9 mouse cellular contexts compared by ENCODE assay signal in the genomic region with DNA sequence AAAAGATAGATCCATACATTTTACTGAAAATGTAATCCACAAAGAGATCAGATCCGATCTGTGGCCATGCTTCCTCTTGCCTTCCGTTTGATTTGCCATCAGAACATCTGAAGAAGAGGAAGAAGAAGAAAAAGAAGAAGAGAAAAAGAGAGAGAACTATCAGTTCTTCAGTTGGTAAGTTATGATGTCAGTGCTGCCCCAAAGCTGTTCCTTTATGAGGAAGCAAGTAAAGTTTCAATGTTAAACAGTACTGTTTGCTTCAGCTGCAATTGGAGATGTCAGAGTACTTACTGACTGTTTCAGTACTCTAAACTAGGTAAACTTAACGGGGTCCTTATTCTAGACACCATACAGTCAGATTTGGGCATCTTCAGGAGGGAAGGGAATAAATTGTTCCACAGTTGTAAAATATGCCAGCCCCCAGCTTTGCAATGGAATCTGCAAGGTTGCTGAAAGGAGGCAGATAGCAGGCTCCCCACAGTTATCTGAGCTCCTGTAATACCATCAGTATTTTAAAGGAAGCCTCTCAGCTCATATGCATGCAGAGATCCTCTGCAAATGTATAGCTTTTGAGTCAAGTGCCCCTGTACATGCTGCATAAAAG. TPM values are rescaled to one million over a fixed set of nuclear protein-coding genes. Genes with fewer than 3 reads are reported as not detected.
DNase-seq lines count a peak whose midpoint lies in the region; ATAC-seq lines count a peak whose summit lies in the region.
"Had no signal": no experiment of that assay in that cellular context is flagged by ENCODE, and none has a peak within 500 bp of the region (broad histone marks: within the 10 kb centered on the region; RNA-seq: fewer than 3 reads in every experiment).

No protein-coding gene starts in this region.

- peak overlapping the region; percentile 88 for H3K4me2 ChIP-seq in forebrain, embryonic 16.5 days (ENCODE audit: low read length)
- H3K4me2 ChIP-seq in midbrain, embryonic 16.5 days (ENCODE audit: low read length): peak overlapping the region; percentile 86

- H3K4me3 ChIP-seq in forebrain, embryonic 16.5 days (replicated peaks; ENCODE audit: low read length): peak overlapping the region; percentile 79
- peak overlapping the region; percentile 56 for H3K4me3 ChIP-seq in midbrain, embryonic 16.5 days (ENCODE audit: low read depth, low read length)

- no peaks in the 10 kb centered on the region for H3K36me3 ChIP-seq in forebrain, embryonic 16.5 days (ENCODE audit: control insufficient read depth, insufficient read depth)
- no peaks in the 10 kb centered on the region for H3K36me3 ChIP-seq in midbrain, embryonic 16.5 days (ENCODE audit: control insufficient read depth, insufficient read depth, low read length)

- peaks cover 20% of the 10 kb centered on the region for H3K4me1 ChIP-seq in forebrain, embryonic 16.5 days (replicated peaks; ENCODE audit: control insufficient read depth, insufficient read depth, low read length)
- H3K4me1 ChIP-seq in midbrain, embryonic 16.5 days (ENCODE audit: control insufficient read depth, insufficient read depth, low read length): peaks cover 14% of the 10 kb centered on the region

- H3K27ac ChIP-seq in forebrain, embryonic 16.5 days (ENCODE audit: low read length): peak overlapping the region; percentile 100
- peak overlapping the region; percentile 97 for H3K27ac ChIP-seq in midbrain, embryonic 16.5 days (ENCODE audit: low read length)

- no peaks in the 10 kb centered on the region for H3K9me3 ChIP-seq in forebrain, embryonic 16.5 days (ENCODE audit: control insufficient read depth, low read length)
- no peaks in the 10 kb centered on the region for H3K9me3 ChIP-seq in midbrain, embryonic 16.5 days (replicated peaks; ENCODE audit: control insufficient read depth, low read length, poor library complexity, severe bottlenecking)

- H3K9ac ChIP-seq in forebrain, embryonic 16.5 days (replicated peaks; ENCODE audit: low read depth, low read length): peak overlapping the region; percentile 99
- H3K9ac ChIP-seq in midbrain, embryonic 16.5 days (ENCODE audit: low read depth, low read length): peak overlapping the region; percentile 74

- ATAC-seq in forebrain, embryonic 16.5 days: no peak
- ATAC-seq in midbrain, embryonic 16.5 days: no peak

- H3K27me3 ChIP-seq in forebrain, embryonic 16.5 days (replicated peaks; ENCODE audit: control insufficient read depth, insufficient read depth, low read length): no peaks in the 10 kb centered on the region
- no peaks in the 10 kb centered on the region for H3K27me3 ChIP-seq in midbrain, embryonic 16.5 days (ENCODE audit: control insufficient read depth, insufficient read depth, low read depth, low read length)

- peak; percentile 12 for DNase-seq in layer of hippocampus, adult 9-11 months
- no peak for DNase-seq in layer of hippocampus, postnatal 36 days
- peak; percentile 41 to 54 for DNase-seq in cerebellum, postnatal 14 days
- no peak for DNase-seq in Muller cell, postnatal 12 days (ENCODE audit: inconsistent ontology term)
- no peak for DNase-seq in kidney, adult 9 months
- DNase-seq in adrenal gland, postnatal 4 days (ENCODE audit: low spot score in 2 of 2): no peak
- DNase-seq: heart, adult 11 months had no signal

- WGBS in forebrain, embryonic 16.5 days: 66% methylated on average over 3 of the region's 3 CpGs
- WGBS in midbrain, embryonic 16.5 days: 47% methylated on average over 3 of the region's 3 CpGs

RNA-seq across cellular contexts. Expression of a gene that starts 2.7 kb away (rescaled TPM):
- total RNA-seq in layer of hippocampus, postnatal 36 days (2021): 10 to 100 TPM; 43.9 to 45.8 TPM
- polyA plus RNA-seq in forebrain, embryonic 16.5 days (2015; fragmentation: Nextera tagmentation; extraction: Ambion mirVana): 155 and 162 TPM in 2 replicates
- polyA plus RNA-seq in midbrain, embryonic 16.5 days (2015; fragmentation: Nextera tagmentation; extraction: Ambion mirVana): 121 and 122 TPM in 2 replicates
- total RNA-seq in adrenal gland, postnatal 4 days (2021): 1 to 10 TPM; 3.0 to 3.9 TPM

RNA-seq across cellular contexts. Expression of a gene that starts 34.2 kb away (rescaled TPM):
- 10 to 100 TPM; 34.3 to 39.1 TPM for total RNA-seq in layer of hippocampus, postnatal 36 days (2021)
- 101 and 106 TPM in 2 replicates for polyA plus RNA-seq in forebrain, embryonic 16.5 days (2015; fragmentation: Nextera tagmentation; extraction: Ambion mirVana)
- 103 and 110 TPM in 2 replicates for polyA plus RNA-seq in midbrain, embryonic 16.5 days (2015; fragmentation: Nextera tagmentation; extraction: Ambion mirVana)
- total RNA-seq in adrenal gland, postnatal 4 days (2021): 10 to 100 TPM; 41.2 to 42.1 TPM

Comparison
In these comparisons a context has a peak if more than half of its experiments do, and no peak if none do; other contexts are left out.
1. DNase-seq: peak in layer of hippocampus, adult 9-11 months (single experiment) and cerebellum, postnatal 14 days (2 of 2); none in layer of hippocampus, postnatal 36 days (0 of 2), Muller cell, postnatal 12 days (single experiment), kidney, adult 9 months (single experiment) and adrenal gland, postnatal 4 days (0 of 2).
2. RNA of a gene that starts 2.7 kb away (total RNA-seq): 43.9 to 45.8 TPM in layer of hippocampus, postnatal 36 days; 3.0 to 3.9 TPM in adrenal gland, postnatal 4 days; every median in the first group is over 4 times any median in the second.